8 mouse cellular contexts compared by ENCODE assay signal in the genomic region with DNA sequence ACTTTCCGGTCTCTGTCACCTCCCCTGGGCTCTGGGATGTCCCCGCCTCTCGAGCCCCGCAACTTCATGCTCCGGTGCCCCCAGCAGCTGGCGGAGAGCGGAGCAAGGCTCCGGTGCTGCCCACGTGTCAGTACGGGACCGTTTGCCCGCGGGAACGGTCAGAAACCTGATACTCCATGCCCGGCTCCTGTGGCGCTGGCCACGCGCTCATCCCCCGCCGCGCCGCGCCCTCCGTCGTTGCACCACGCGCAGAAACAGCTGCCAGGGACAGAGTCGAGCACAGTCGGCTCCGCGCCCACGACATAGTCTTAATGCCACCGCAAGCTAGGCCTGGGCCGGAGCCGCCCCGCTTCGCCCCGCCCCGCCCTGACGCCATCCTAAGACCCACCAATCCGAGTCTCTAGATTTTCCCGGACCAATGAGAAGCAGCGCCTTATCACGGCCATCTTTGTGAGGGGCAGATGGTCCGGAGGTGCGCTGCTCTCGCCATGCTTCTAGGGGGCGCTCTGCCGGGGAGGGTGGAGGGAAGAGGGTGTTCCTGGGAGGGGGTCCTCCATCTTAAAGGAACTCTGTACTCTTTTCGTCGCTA. TPM values are rescaled to one million over a fixed set of nuclear protein-coding genes. Genes with fewer than 3 reads are reported as not detected.
A peak's percentile ranks its signal among the peaks of the same experiment; 100 is the strongest.
DNase-seq lines count a peak whose midpoint lies in the region; ATAC-seq and TF ChIP-seq lines count a peak whose summit lies in the region.

No protein-coding gene starts in this region.

- H3K9me3 ChIP-seq in heart, embryonic 12.5 days (replicated peaks), result no peaks in the 10 kb centered on the region
- H3K9me3 ChIP-seq in kidney, postnatal 0 days (replicated peaks; ENCODE audit: low read length), result no peaks in the 10 kb centered on the region
- H3K9me3 ChIP-seq in liver, embryonic 11.5 days (ENCODE audit: control insufficient read depth, low read length), result no peaks in the 10 kb centered on the region
- no peaks in the 10 kb centered on the region for H3K9me3 ChIP-seq in stomach, embryonic 14.5 days (ENCODE audit: control insufficient read depth, low read depth, low read length)

- H3K9ac ChIP-seq in heart, embryonic 12.5 days, result peak overlapping the region; percentile 94
- H3K9ac ChIP-seq in kidney, postnatal 0 days (ENCODE audit: low read depth, low read length), result peak overlapping the region; percentile 81
- peak overlapping the region; percentile 92 for H3K9ac ChIP-seq in liver, embryonic 11.5 days (ENCODE audit: low read depth, low read length)
- H3K9ac ChIP-seq in stomach, embryonic 14.5 days (replicated peaks; ENCODE audit: low read depth, low read length), result peak overlapping the region; percentile 73

- peak; percentile 95 for DNase-seq in B cell, adult 2 months
- peak; percentile 99 for DNase-seq in brain, adult 2 months (ENCODE audit: low read depth, low spot score)
- DNase-seq in kidney, postnatal 0 days (ENCODE audit: low spot score), result peak; percentile 99
- DNase-seq in liver, embryonic 11.5 days (ENCODE audit: low spot score), result peak; percentile 94
- peak; percentile 99 for DNase-seq in naive thymus-derived CD4-positive, alpha-beta T cell, adult 2 months (ENCODE audit: low read depth)

- under 1% methylated on average over 51 of the region's 51 CpGs for WGBS in heart, embryonic 12.5 days
- under 1% methylated on average over 51 of the region's 51 CpGs for WGBS in kidney, postnatal 0 days
- WGBS in liver, embryonic 11.5 days, result under 1% methylated on average over 51 of the region's 51 CpGs
- under 1% methylated on average over 51 of the region's 51 CpGs for WGBS in stomach, embryonic 14.5 days

- H3K27ac ChIP-seq in heart, embryonic 12.5 days (ENCODE audit: poor library complexity, severe bottlenecking), result peak overlapping the region; percentile 72
- H3K27ac ChIP-seq in kidney, postnatal 0 days, result peak overlapping the region; percentile 91
- peak overlapping the region; percentile 80 for H3K27ac ChIP-seq in liver, embryonic 11.5 days (ENCODE audit: low read depth, low read length)
- peak overlapping the region; percentile 66; the same call in 1 of the 2 replicates for H3K27ac ChIP-seq in stomach, embryonic 14.5 days (ENCODE audit: low read length)

- peak overlapping the region; percentile 73 for H3K4me3 ChIP-seq in heart, embryonic 12.5 days
- H3K4me3 ChIP-seq in kidney, postnatal 0 days (replicated peaks; ENCODE audit: low read depth, low read length), result peak overlapping the region; percentile 65
- H3K4me3 ChIP-seq in liver, embryonic 11.5 days (ENCODE audit: low read depth, low read length), result peak overlapping the region; percentile 80
- peak overlapping the region; percentile 92 for H3K4me3 ChIP-seq in stomach, embryonic 14.5 days (ENCODE audit: low read depth, low read length)

- ATAC-seq in erythroblast, adult 5-6 weeks (replicated peaks; ENCODE audit: low FRiP score, poor library complexity, severe bottlenecking), result peak; percentile 85
- peak; percentile 98 for ATAC-seq in heart, embryonic 12.5 days (ENCODE audit: insufficient number of reproducible peaks, low FRiP score)
- peak; percentile 97 for ATAC-seq in kidney, postnatal 0 days (replicated peaks; ENCODE audit: low FRiP score, low read depth)
- peak; percentile 98 for ATAC-seq in liver, embryonic 11.5 days (replicated peaks; ENCODE audit: low FRiP score)
- peak; percentile 97 for ATAC-seq in stomach, embryonic 14.5 days (ENCODE audit: insufficient number of reproducible peaks, insufficient read depth, low FRiP score, low read depth)

- peaks cover 18% of the 10 kb centered on the region for H3K4me1 ChIP-seq in heart, embryonic 12.5 days (replicated peaks)
- peaks cover 6% of the 10 kb centered on the region; the same call in 1 of the 2 replicates for H3K4me1 ChIP-seq in kidney, postnatal 0 days (replicated peaks; ENCODE audit: insufficient read depth, low read length)
- H3K4me1 ChIP-seq in liver, embryonic 11.5 days (replicated peaks; ENCODE audit: control insufficient read depth, insufficient read depth, low read length), result peaks cover 18% of the 10 kb centered on the region
- H3K4me1 ChIP-seq in stomach, embryonic 14.5 days (ENCODE audit: control insufficient read depth, insufficient read depth, low read length), result peaks cover 13% of the 10 kb centered on the region

- H3K4me2 ChIP-seq in heart, embryonic 12.5 days, result peak overlapping the region; percentile 90
- peak overlapping the region; percentile 86 for H3K4me2 ChIP-seq in kidney, postnatal 0 days (ENCODE audit: low read length)
- H3K4me2 ChIP-seq in liver, embryonic 11.5 days, result peak overlapping the region; percentile 89
- peak overlapping the region; percentile 83 for H3K4me2 ChIP-seq in stomach, embryonic 14.5 days (replicated peaks; ENCODE audit: low read depth, low read length)

- no peaks in the 10 kb centered on the region for H3K27me3 ChIP-seq in heart, embryonic 12.5 days (replicated peaks)
- no peaks in the 10 kb centered on the region for H3K27me3 ChIP-seq in kidney, postnatal 0 days (ENCODE audit: insufficient read depth, low read length)
- no peaks in the 10 kb centered on the region for H3K27me3 ChIP-seq in liver, embryonic 11.5 days (replicated peaks; ENCODE audit: control insufficient read depth, insufficient read depth, low read length)
- H3K27me3 ChIP-seq in stomach, embryonic 14.5 days (ENCODE audit: control insufficient read depth, insufficient read depth, low read length), result no peaks in the 10 kb centered on the region

- 0 out of 2 replicates have a peak, but pooled peaks cover 3% of the 10 kb centered on the region for H3K36me3 ChIP-seq in heart, embryonic 12.5 days
- 0 out of 2 replicates have a peak, but pooled peaks cover 2% of the 10 kb centered on the region for H3K36me3 ChIP-seq in kidney, postnatal 0 days (ENCODE audit: insufficient read depth, low read length)
- H3K36me3 ChIP-seq in liver, embryonic 11.5 days (ENCODE audit: control insufficient read depth, insufficient read depth, low read length), result no peaks in the 10 kb centered on the region
- H3K36me3 ChIP-seq in stomach, embryonic 14.5 days (ENCODE audit: control insufficient read depth, insufficient read depth, low read length), result no peaks in the 10 kb centered on the region; the same call in 1 of the 2 replicates

- TF ChIP-seq CTCF in kidney, postnatal 0 days (IDR thresholded peaks at IDR 0.05; ENCODE audit: low read depth), result peak; percentile 87

RNA-seq across cellular contexts. Expression of a gene that starts 10.0 kb away (rescaled TPM):
- 1.3 and 4.0 TPM in 2 replicates for total RNA-seq in erythroblast, adult 5-6 weeks (2015; ENCODE audit: low replicate concordance)
- 2.1 and 6.6 TPM in 2 replicates for total RNA-seq in erythroblast, adult 5-6 weeks (2017; ENCODE audit: low replicate concordance)
- 18.7 and 20.3 TPM in 2 replicates for polyA plus RNA-seq in heart, embryonic 12.5 days (2016; fragmentation: Nextera tagmentation; extraction: Ambion mirVana)
- polyA plus RNA-seq in kidney, postnatal 0 days (2015; fragmentation: Nextera tagmentation; extraction: Ambion mirVana), result 36.1 and 36.2 TPM in 2 replicates
- 46.2 and 47.1 TPM in 2 replicates for polyA plus RNA-seq in liver, embryonic 11.5 days (2014; fragmentation: Nextera tagmentation; extraction: Ambion mirVana)
- polyA plus RNA-seq in stomach, embryonic 14.5 days (2014; fragmentation: Nextera tagmentation; extraction: Ambion mirVana), result 25.9 and 27.1 TPM in 2 replicates

RNA-seq across cellular contexts. Expression of a gene that starts 19.0 kb away (rescaled TPM):
- total RNA-seq in erythroblast, adult 5-6 weeks (2015; ENCODE audit: low replicate concordance), result 15.0 and 25.9 TPM in 2 replicates
- 18.1 and 19.5 TPM in 2 replicates for total RNA-seq in erythroblast, adult 5-6 weeks (2017; ENCODE audit: low replicate concordance)
- 67.5 and 73.3 TPM in 2 replicates for polyA plus RNA-seq in heart, embryonic 12.5 days (2016; fragmentation: Nextera tagmentation; extraction: Ambion mirVana)
- 87.4 and 90.6 TPM in 2 replicates for polyA plus RNA-seq in kidney, postnatal 0 days (2015; fragmentation: Nextera tagmentation; extraction: Ambion mirVana)
- 83.4 and 84.5 TPM in 2 replicates for polyA plus RNA-seq in liver, embryonic 11.5 days (2014; fragmentation: Nextera tagmentation; extraction: Ambion mirVana)
- 78.6 and 80.8 TPM in 2 replicates for polyA plus RNA-seq in stomach, embryonic 14.5 days (2014; fragmentation: Nextera tagmentation; extraction: Ambion mirVana)

RNA-seq across cellular contexts. Expression of a gene that starts 26.9 kb away (rescaled TPM):
- total RNA-seq in erythroblast, adult 5-6 weeks (2015; ENCODE audit: low replicate concordance), result 15.4 and 23.2 TPM in 2 replicates
- total RNA-seq in erythroblast, adult 5-6 weeks (2017; ENCODE audit: low replicate concordance), result 5.2 and 6.4 TPM in 2 replicates
- polyA plus RNA-seq in heart, embryonic 12.5 days (2016; fragmentation: Nextera tagmentation; extraction: Ambion mirVana), result 35.4 and 36.0 TPM in 2 replicates
- polyA plus RNA-seq in kidney, postnatal 0 days (2015; fragmentation: Nextera tagmentation; extraction: Ambion mirVana), result 31.1 and 31.3 TPM in 2 replicates
- polyA plus RNA-seq in liver, embryonic 11.5 days (2014; fragmentation: Nextera tagmentation; extraction: Ambion mirVana), result 13.4 and 14.2 TPM in 2 replicates
- 28.2 and 28.4 TPM in 2 replicates for polyA plus RNA-seq in stomach, embryonic 14.5 days (2014; fragmentation: Nextera tagmentation; extraction: Ambion mirVana)

RNA-seq across cellular contexts. Expression of a gene that starts 46.9 kb away (rescaled TPM):
- total RNA-seq in erythroblast, adult 5-6 weeks (2015; ENCODE audit: low replicate concordance), result not detected in 2 replicates
- not detected in 2 replicates for total RNA-seq in erythroblast, adult 5-6 weeks (2017; ENCODE audit: low replicate concordance)
- not detected in 2 replicates for polyA plus RNA-seq in heart, embryonic 12.5 days (2016; fragmentation: Nextera tagmentation; extraction: Ambion mirVana)
- 0.11 TPM in 1 of 2 replicates, not detected in the other for polyA plus RNA-seq in kidney, postnatal 0 days (2015; fragmentation: Nextera tagmentation; extraction: Ambion mirVana)
- 0.22 TPM in 1 of 2 replicates, not detected in the other for polyA plus RNA-seq in liver, embryonic 11.5 days (2014; fragmentation: Nextera tagmentation; extraction: Ambion mirVana)
- polyA plus RNA-seq in stomach, embryonic 14.5 days (2014; fragmentation: Nextera tagmentation; extraction: Ambion mirVana), result 0.67 and 0.77 TPM in 2 replicates

RNA-seq across cellular contexts. Expression of a gene that starts 47.5 kb away (rescaled TPM):
- 4.0 and 6.7 TPM in 2 replicates for total RNA-seq in erythroblast, adult 5-6 weeks (2015; ENCODE audit: low replicate concordance)
- 1.5 and 3.2 TPM in 2 replicates for total RNA-seq in erythroblast, adult 5-6 weeks (2017; ENCODE audit: low replicate concordance)
- polyA plus RNA-seq in heart, embryonic 12.5 days (2016; fragmentation: Nextera tagmentation; extraction: Ambion mirVana), result 159 and 168 TPM in 2 replicates
- polyA plus RNA-seq in kidney, postnatal 0 days (2015; fragmentation: Nextera tagmentation; extraction: Ambion mirVana), result 71.6 and 76.3 TPM in 2 replicates
- polyA plus RNA-seq in liver, embryonic 11.5 days (2014; fragmentation: Nextera tagmentation; extraction: Ambion mirVana), result 39.2 and 40.1 TPM in 2 replicates
- polyA plus RNA-seq in stomach, embryonic 14.5 days (2014; fragmentation: Nextera tagmentation; extraction: Ambion mirVana), result 49.1 and 54.5 TPM in 2 replicates

Comparison
In these comparisons a context has a peak if more than half of its experiments do, and no peak if none do; other contexts are left out.
1. Peak in every context shown above with its lines: DNase-seq, ATAC-seq, H3K4me3 ChIP-seq and H3K27ac ChIP-seq.